Mouse (Mus musculus): ENCODE data around the gene Zpld1.
A peak's percentile ranks its signal among the peaks of the same experiment; 100 is the strongest.

Zpld1 gene

GRCm38 (mm10) chr16:55297886-55298285 is at the start of gene Zpld1:
Gene Zpld1 (minus strand): TSS chr16:55297986.
- no peak for DNase-seq

GRCm38 (mm10) chr16:55345644-55346043 is 47.9 kb upstream of the Zpld1 start:
- no peak for DNase-seq

GRCm38 (mm10) chr16:55321542-55322514 is 24.0 kb upstream of the Zpld1 start:
- no peak for DNase-seq

- DNase-seq: no peak
Observed at GRCm38 (mm10) chr16:55316996-55317395, 19.2 kb upstream of the Zpld1 start.

GRCm38 (mm10) chr16:55312106-55312505 is 14.3 kb upstream of the Zpld1 start:
- no peak for DNase-seq

- DNase-seq: peak; percentile 6
Observed at GRCm38 (mm10) chr16:55282696-55283095, 15.1 kb downstream of the Zpld1 start.

- peak; percentile 60 for DNase-seq
Observed at GRCm38 (mm10) chr16:55277447-55277846, 20.3 kb downstream of the Zpld1 start.

GRCm38 (mm10) chr16:55265281-55265680 is 32.5 kb downstream of the Zpld1 start:
- DNase-seq: no peak

- DNase-seq: no peak
Observed at GRCm38 (mm10) chr16:55260862-55261574, 36.8 kb downstream of the Zpld1 start.

- no peak for DNase-seq
Observed at GRCm38 (mm10) chr16:55259719-55260118, 38.1 kb downstream of the Zpld1 start.

- no peak for DNase-seq
Observed at GRCm38 (mm10) chr16:55240996-55241395, 56.8 kb downstream of the Zpld1 start.

GRCm38 (mm10) chr16:55228995-55229622 is 68.7 kb downstream of the Zpld1 start:
- DNase-seq: no peak

GRCm38 (mm10) chr16:55203945-55204344 is 93.8 kb downstream of the Zpld1 start:
- no peak for DNase-seq

GRCm38 (mm10) chr16:55190397-55190796 is 107.4 kb downstream of the Zpld1 start:
- no peak for DNase-seq

- no peak for DNase-seq
Observed at GRCm38 (mm10) chr16:55185370-55185769, 112.4 kb downstream of the Zpld1 start.

Measured in kidney, adult 11 months (tissue).